Mouse (Mus musculus) CD4-positive naive resting alpha-beta T cell, adult 76 days (primary cell): ENCODE measurements around the gene Dmbt1. TPM values are rescaled to one million over a fixed set of nuclear protein-coding genes. Genes with fewer than 3 reads are reported as not detected.

Experiments used
- total RNA-seq: library from RNA; stranded (reverse); gene quantifications from one replicate; pipeline ENCODE4 v1.2.4, GENCODE M21; 2023

Gene Dmbt1
- 8.9 TPM for total RNA-seq

DNA sequence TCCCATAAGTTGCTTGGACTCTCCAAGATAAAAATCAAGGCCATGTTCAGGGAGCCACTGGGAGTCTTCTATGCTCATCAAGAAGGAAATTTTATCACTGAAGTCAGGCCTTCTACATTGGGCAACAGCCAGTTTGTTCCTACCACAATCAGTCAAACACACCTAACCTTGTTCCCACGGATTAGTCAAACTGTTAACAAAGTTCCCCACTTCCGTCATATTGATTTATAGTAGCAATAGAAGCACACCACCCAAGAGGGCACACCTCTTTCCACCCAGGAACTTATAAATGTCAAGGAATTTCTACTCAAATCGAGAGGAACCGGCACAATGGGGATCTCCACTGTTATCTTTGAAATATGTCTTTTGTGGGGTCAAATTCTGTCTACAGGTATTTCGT is at the start of gene Dmbt1:
Gene Dmbt1, plus strand, starts transcription at position 299 of the 400 bp plus-strand sequence.

DNA sequence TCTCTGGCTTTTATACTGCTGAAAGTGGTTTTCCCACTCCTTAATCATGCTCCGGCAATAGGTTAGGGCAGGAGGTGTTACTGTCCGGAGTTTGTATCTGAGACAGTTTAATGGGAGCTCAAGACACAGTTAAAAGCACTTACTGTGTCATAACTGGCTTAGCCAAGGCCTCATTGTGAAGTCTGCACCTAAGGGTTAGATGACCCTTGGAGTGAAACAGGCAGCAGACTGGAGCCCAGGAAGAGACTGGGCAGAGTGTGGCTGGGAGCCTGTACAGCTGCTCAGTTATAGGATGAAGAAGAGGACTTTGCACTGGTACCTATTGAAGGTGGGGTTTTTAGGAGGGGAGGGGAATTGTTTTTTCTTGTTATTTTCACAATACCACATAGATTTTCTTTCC is 114.4 kb downstream of the Dmbt1 start, which contains the start of gene 4933402N03Rik:
Gene 4933402N03Rik, minus strand, starts transcription at position 101 of the 400 bp plus-strand sequence.

Other genes with a start within 250 kb of the Dmbt1 start
- gene Plekha1, start 166.3 kb upstream of the Dmbt1 start, total RNA-seq, result 67.0 TPM
- gene Htra1, start 95.9 kb upstream of the Dmbt1 start, total RNA-seq, result not detected
- gene 4933402N03Rik, start 114.3 kb downstream of the Dmbt1 start, total RNA-seq, result not detected
- gene 5430419D17Rik, start 142.3 kb downstream of the Dmbt1 start, total RNA-seq, result not detected